Mouse (Mus musculus) urinary bladder, postnatal 25 days (tissue): ENCODE results near the gene Cep126.

Experiments used
- DNase-seq: peaks from one replicate; pipeline ENCODE4 v3.0.0; 2022; ENCODE audit warnings: low spot score

Gene Cep126

GRCm38 (mm10) chr9:8134117-8134574 is at the start of gene Cep126:
Gene Cep126, minus strand, starts transcription at chr9:8134294.
- DNase-seq, result peak; percentile 75

- no peak for DNase-seq
Observed at GRCm38 (mm10) chr9:8179554-8179953, 45.5 kb upstream of the Cep126 start.

- no peak for DNase-seq
Observed at GRCm38 (mm10) chr9:8177099-8177498, 43.0 kb upstream of the Cep126 start.

- no peak for DNase-seq
Observed at GRCm38 (mm10) chr9:8157011-8157410, 22.9 kb upstream of the Cep126 start.

- no peak for DNase-seq
Observed at GRCm38 (mm10) chr9:8139501-8139900, 5.4 kb upstream of the Cep126 start.

GRCm38 (mm10) chr9:8133586-8134115 is 443 bp downstream of the Cep126 start:
- no peak for DNase-seq

- no peak for DNase-seq
Observed at GRCm38 (mm10) chr9:8123495-8123894, 10.6 kb downstream of the Cep126 start.

- DNase-seq, result no peak
Observed at GRCm38 (mm10) chr9:8114516-8114915, 19.6 kb downstream of the Cep126 start.

GRCm38 (mm10) chr9:8103050-8103449 is 31.0 kb downstream of the Cep126 start:
- DNase-seq, result no peak

GRCm38 (mm10) chr9:8100962-8101361 is 33.1 kb downstream of the Cep126 start:
- DNase-seq, result no peak

GRCm38 (mm10) chr9:8078882-8079281 is 55.2 kb downstream of the Cep126 start:
- no peak for DNase-seq

- no peak for DNase-seq
Observed at GRCm38 (mm10) chr9:8074345-8074744, 59.7 kb downstream of the Cep126 start.

GRCm38 (mm10) chr9:8073203-8073755 is 60.8 kb downstream of the Cep126 start:
- DNase-seq, result no peak

- no peak for DNase-seq
Observed at GRCm38 (mm10) chr9:8059636-8060035, 74.5 kb downstream of the Cep126 start.

GRCm38 (mm10) chr9:8054831-8055230 is 79.3 kb downstream of the Cep126 start:
- DNase-seq, result no peak

GRCm38 (mm10) chr9:8043044-8043387 is 91.1 kb downstream of the Cep126 start:
- no peak for DNase-seq

- peak; percentile 97 for DNase-seq
Observed at GRCm38 (mm10) chr9:8042338-8043043, 91.6 kb downstream of the Cep126 start, which contains the start of gene Cfap300. Gene Cfap300, minus strand, starts transcription at chr9:8042823.

- DNase-seq, result peak; percentile 15
Observed at GRCm38 (mm10) chr9:8035546-8035945, 98.5 kb downstream of the Cep126 start.

- no peak for DNase-seq
Observed at GRCm38 (mm10) chr9:8035091-8035490, 99.0 kb downstream of the Cep126 start.

- no peak for DNase-seq
Observed at GRCm38 (mm10) chr9:8034143-8034542, 100.0 kb downstream of the Cep126 start.

GRCm38 (mm10) chr9:8032847-8033246 is 101.2 kb downstream of the Cep126 start:
- DNase-seq, result no peak
